In genomic region chr7:36690551-36690950, GRCm38 (mm10) we compare ENCODE assay signal across 8 mouse cellular contexts. TPM values are rescaled to one million over a fixed set of nuclear protein-coding genes. Genes with fewer than 3 reads are reported as not detected.
A peak's percentile ranks its signal among the peaks of the same experiment; 100 is the strongest.
DNase-seq lines count a peak whose midpoint lies in the region; ATAC-seq and TF ChIP-seq lines count a peak whose summit lies in the region.

No protein-coding gene starts in this region.

- ATAC-seq in forebrain, embryonic 16.5 days: peak; percentile 31; the same call in 1 of the 2 replicates
- ATAC-seq in intestine, embryonic 16.5 days: no peak; the same call in 1 of the 2 replicates
- ATAC-seq in megakaryocyte progenitor cell, adult 5-6 weeks (replicated peaks; ENCODE audit: poor library complexity): peak; percentile 53

- DNase-seq in layer of hippocampus, adult 2 months (ENCODE audit: low spot score in 2 of 2): no peak
- DNase-seq in layer of hippocampus, adult 9-10 months (ENCODE audit: low spot score): no peak
- peak; percentile 59 for DNase-seq in adrenal gland, adult 2 months
- DNase-seq in spleen, adult 18-20 months: no peak
- DNase-seq in thymus, adult 18-20 months: no peak

- H3K4me3 ChIP-seq in layer of hippocampus, adult 2 months: peak overlapping the region; percentile 17; the same call in 1 of the 2 replicates
- no peak overlapping the region for H3K4me3 ChIP-seq in forebrain, embryonic 16.5 days (replicated peaks; ENCODE audit: low read length)
- 0 out of 2 replicates have a peak overlapping the region, but pooled peaks have one; percentile 1 for H3K4me3 ChIP-seq in intestine, embryonic 16.5 days (ENCODE audit: low read length)

- H3K27ac ChIP-seq in layer of hippocampus, adult 2 months: no peak overlapping the region
- H3K27ac ChIP-seq in forebrain, embryonic 16.5 days (ENCODE audit: low read length): no peak overlapping the region
- H3K27ac ChIP-seq in intestine, embryonic 16.5 days (ENCODE audit: low read length): no peak overlapping the region

- peaks cover 47% of the 10 kb centered on the region for H3K27me3 ChIP-seq in forebrain, embryonic 16.5 days (replicated peaks; ENCODE audit: control insufficient read depth, insufficient read depth, low read length)
- peaks cover 26% of the 10 kb centered on the region for H3K27me3 ChIP-seq in intestine, embryonic 16.5 days (replicated peaks; ENCODE audit: control insufficient read depth, insufficient read depth, low read length)

- no peaks in the 10 kb centered on the region for H3K36me3 ChIP-seq in forebrain, embryonic 16.5 days (ENCODE audit: control insufficient read depth, insufficient read depth)
- no peaks in the 10 kb centered on the region for H3K36me3 ChIP-seq in intestine, embryonic 16.5 days (ENCODE audit: control insufficient read depth, insufficient read depth, low read length)

- peak; percentile 78 for TF ChIP-seq CTCF in layer of hippocampus, adult 2 months (conservative IDR thresholded peaks at IDR 0.05)

- H3K4me2 ChIP-seq in forebrain, embryonic 16.5 days (ENCODE audit: low read length): no peak overlapping the region
- H3K4me2 ChIP-seq in intestine, embryonic 16.5 days (ENCODE audit: low read depth, low read length): peak overlapping the region; percentile 48; the same call in 1 of the 2 replicates

- H3K9me3 ChIP-seq in forebrain, embryonic 16.5 days (ENCODE audit: control insufficient read depth, low read length): no peaks in the 10 kb centered on the region
- no peaks in the 10 kb centered on the region for H3K9me3 ChIP-seq in intestine, embryonic 16.5 days (ENCODE audit: control insufficient read depth, low read length)

- H3K9ac ChIP-seq in forebrain, embryonic 16.5 days (replicated peaks; ENCODE audit: low read depth, low read length): no peak overlapping the region
- H3K9ac ChIP-seq in intestine, embryonic 16.5 days (ENCODE audit: low read depth, low read length): no peak overlapping the region

- 1% methylated on average over 19 of the region's 19 CpGs for WGBS in forebrain, embryonic 16.5 days
- WGBS in intestine, embryonic 16.5 days: 3% methylated on average over 19 of the region's 19 CpGs

- peaks cover 17% of the 10 kb centered on the region for H3K4me1 ChIP-seq in forebrain, embryonic 16.5 days (replicated peaks; ENCODE audit: control insufficient read depth, insufficient read depth, low read length)
- peaks cover 30% of the 10 kb centered on the region for H3K4me1 ChIP-seq in intestine, embryonic 16.5 days (ENCODE audit: control insufficient read depth, insufficient read depth, low read length)

RNA-seq across cellular contexts. Expression of gene Tshz3, which starts 7.4 kb away (rescaled TPM):
- 10 to 100 TPM; 13.2 to 13.4 TPM for total RNA-seq in layer of hippocampus, adult 2 months (2021)
- 1 to 10 TPM; 4.2 to 4.7 TPM for total RNA-seq in adrenal gland, adult 2 months (2021)
- polyA plus RNA-seq in adrenal gland, adult 2 months (2012; rRNA removed): 1.9 and 2.8 TPM in 2 replicates
- 29.8 and 38.7 TPM in 2 replicates for polyA plus RNA-seq in forebrain, embryonic 16.5 days (2015; fragmentation: Nextera tagmentation; extraction: Ambion mirVana)
- 9.7 and 10.4 TPM in 2 replicates for polyA plus RNA-seq in intestine, embryonic 16.5 days (2015; fragmentation: Nextera tagmentation; extraction: Ambion mirVana)
- 0.02 and 0.24 TPM in 2 replicates for total RNA-seq in megakaryocyte progenitor cell, adult 5-6 weeks (2015)
- 0.27 TPM in 1 of 2 replicates, not detected in the other for total RNA-seq in megakaryocyte progenitor cell, adult 5-6 weeks (2017)

Comparison
In these comparisons a context has a peak if more than half of its experiments do, and no peak if none do; other contexts are left out.
1. RNA of gene Tshz3, which starts 7.4 kb away (total RNA-seq): 13.2 to 13.4 TPM in layer of hippocampus, adult 2 months and 4.2 to 4.7 TPM in adrenal gland, adult 2 months; 0.02 to 0.27 TPM in megakaryocyte progenitor cell, adult 5-6 weeks; every median in the first group is over 4 times any median in the second.